Mouse (Mus musculus): ENCODE data around the gene Esam. TPM values are rescaled to one million over a fixed set of nuclear protein-coding genes. Genes with fewer than 3 reads are reported as not detected.

Esam gene
- polyA plus RNA-seq, 1 experiment = 28.8 TPM

- WGBS = 43% methylated on average over 12 of the region's 12 CpGs
- DNase-seq = no peak
- H3K27me3 ChIP-seq (ENCODE audit: control insufficient read depth, insufficient read depth, low read length) = no peaks in the 10 kb centered on the region
Observed at GRCm38 (mm10) chr9:37543869-37544440, 16.1 kb downstream of the Esam start.

GRCm38 (mm10) chr9:37544447-37545165, 16.7 kb downstream of the Esam start:
- 1% methylated on average over 29 of the region's 29 CpGs for WGBS
- Histone ChIP-seq H3K4me1 (ENCODE audit: control insufficient read depth, insufficient read depth, low read length) (no peaks in the 10 kb centered on the region), H3K27me3 (ENCODE audit: control insufficient read depth, insufficient read depth, low read length) (no peaks in the 10 kb centered on the region), H3K4me3 (replicated peaks; ENCODE audit: insufficient read depth, low read depth, low read length) (peak overlapping the region; percentile 50), H3K27ac (ENCODE audit: insufficient read depth, low read length) (no peak overlapping the region)
- TF ChIP-seq CTCF (IDR thresholded peaks at IDR 0.05; ENCODE audit: borderline replicate concordance, insufficient read depth, low read depth, low read length) (peak; percentile 76), POLR2A (IDR thresholded peaks at IDR 0.05; ENCODE audit: borderline replicate concordance, insufficient read depth, low read length) (no peak)
- DNase-seq = peak; percentile 58 to 77

More at GRCm38 (mm10) chr9:37543869-37544440, 16.1 kb downstream of the Esam start:
- Histone ChIP-seq H3K27ac (ENCODE audit: insufficient read depth, low read length) (no peak overlapping the region), H3K4me3 (replicated peaks; ENCODE audit: insufficient read depth, low read depth, low read length) (peak overlapping the region; percentile 50), H3K4me1 (ENCODE audit: control insufficient read depth, insufficient read depth, low read length) (no peaks in the 10 kb centered on the region)
- TF ChIP-seq POLR2A (IDR thresholded peaks at IDR 0.05; ENCODE audit: borderline replicate concordance, insufficient read depth, low read length) (no peak), CTCF (IDR thresholded peaks at IDR 0.05; ENCODE audit: borderline replicate concordance, insufficient read depth, low read depth, low read length) (no peak)

GRCm38 (mm10) chr9:37545166-37545610, 17.3 kb downstream of the Esam start:
- WGBS = 24% methylated on average over 17 of the region's 17 CpGs
- no peaks in the 10 kb centered on the region for H3K27me3 ChIP-seq (ENCODE audit: control insufficient read depth, insufficient read depth, low read length)
- H3K27ac ChIP-seq (ENCODE audit: insufficient read depth, low read length) = no peak overlapping the region
- peak overlapping the region; percentile 50 for H3K4me3 ChIP-seq (replicated peaks; ENCODE audit: insufficient read depth, low read depth, low read length)
- DNase-seq = no peak
- no peaks in the 10 kb centered on the region for H3K4me1 ChIP-seq (ENCODE audit: control insufficient read depth, insufficient read depth, low read length)
- TF ChIP-seq POLR2A (IDR thresholded peaks at IDR 0.05; ENCODE audit: borderline replicate concordance, insufficient read depth, low read length) (no peak), CTCF (IDR thresholded peaks at IDR 0.05; ENCODE audit: borderline replicate concordance, insufficient read depth, low read depth, low read length) (no peak)

GRCm38 (mm10) chr9:37545847-37546452, 18.1 kb downstream of the Esam start:
- no peak for DNase-seq

GRCm38 (mm10) chr9:37546889-37547288, 19.0 kb downstream of the Esam start:
- Histone ChIP-seq H3K27me3 (ENCODE audit: control insufficient read depth, insufficient read depth, low read length) (no peaks in the 10 kb centered on the region), H3K4me3 (replicated peaks; ENCODE audit: insufficient read depth, low read depth, low read length) (no peak overlapping the region), H3K27ac (ENCODE audit: insufficient read depth, low read length) (no peak overlapping the region), H3K4me1 (ENCODE audit: control insufficient read depth, insufficient read depth, low read length) (no peaks in the 10 kb centered on the region)
- DNase-seq = no peak
- TF ChIP-seq CTCF (IDR thresholded peaks at IDR 0.05; ENCODE audit: borderline replicate concordance, insufficient read depth, low read depth, low read length) = no peak
- TF ChIP-seq POLR2A (IDR thresholded peaks at IDR 0.05; ENCODE audit: borderline replicate concordance, insufficient read depth, low read length) = no peak
- 88% methylated on average over 1 of the region's 1 CpGs for WGBS

More at GRCm38 (mm10) chr9:37545847-37546452, 18.1 kb downstream of the Esam start:
- Histone ChIP-seq H3K27me3 (ENCODE audit: control insufficient read depth, insufficient read depth, low read length) (no peaks in the 10 kb centered on the region), H3K27ac (ENCODE audit: insufficient read depth, low read length) (no peak overlapping the region), H3K4me3 (replicated peaks; ENCODE audit: insufficient read depth, low read depth, low read length) (no peak overlapping the region), H3K4me1 (ENCODE audit: control insufficient read depth, insufficient read depth, low read length) (no peaks in the 10 kb centered on the region)
- WGBS = 30% methylated on average over 27 of the region's 27 CpGs
- no peak for TF ChIP-seq CTCF (IDR thresholded peaks at IDR 0.05; ENCODE audit: borderline replicate concordance, insufficient read depth, low read depth, low read length)
- TF ChIP-seq POLR2A (IDR thresholded peaks at IDR 0.05; ENCODE audit: borderline replicate concordance, insufficient read depth, low read length) = no peak

GRCm38 (mm10) chr9:37550435-37550834, 22.6 kb downstream of the Esam start:
- Histone ChIP-seq H3K4me1 (ENCODE audit: control insufficient read depth, insufficient read depth, low read length) (no peaks in the 10 kb centered on the region), H3K4me3 (replicated peaks; ENCODE audit: insufficient read depth, low read depth, low read length) (no peak overlapping the region), H3K27me3 (ENCODE audit: control insufficient read depth, insufficient read depth, low read length) (no peaks in the 10 kb centered on the region; the same call in 1 of the 2 replicates), H3K27ac (ENCODE audit: insufficient read depth, low read length) (no peak overlapping the region)
- DNase-seq = no peak
- 57% methylated on average over 1 of the region's 1 CpGs for WGBS
- no peak for TF ChIP-seq POLR2A (IDR thresholded peaks at IDR 0.05; ENCODE audit: borderline replicate concordance, insufficient read depth, low read length)
- TF ChIP-seq CTCF (IDR thresholded peaks at IDR 0.05; ENCODE audit: borderline replicate concordance, insufficient read depth, low read depth, low read length) = no peak

GRCm38 (mm10) chr9:37551751-37552531, 24.1 kb downstream of the Esam start:
- no peak for DNase-seq
- no peak overlapping the region for H3K27ac ChIP-seq (ENCODE audit: insufficient read depth, low read length)
- H3K4me3 ChIP-seq (replicated peaks; ENCODE audit: insufficient read depth, low read depth, low read length) = peak overlapping the region; percentile 15
- TF ChIP-seq POLR2A (IDR thresholded peaks at IDR 0.05; ENCODE audit: borderline replicate concordance, insufficient read depth, low read length) = no peak
- no peak for TF ChIP-seq CTCF (IDR thresholded peaks at IDR 0.05; ENCODE audit: borderline replicate concordance, insufficient read depth, low read depth, low read length)
- H3K4me1 ChIP-seq (ENCODE audit: control insufficient read depth, insufficient read depth, low read length) = no peaks in the 10 kb centered on the region
- 5% methylated on average over 23 of the region's 23 CpGs for WGBS
- H3K27me3 ChIP-seq (ENCODE audit: control insufficient read depth, insufficient read depth, low read length) = no peaks in the 10 kb centered on the region; the same call in 1 of the 2 replicates
